Comparison of ENCODE assay signal across 11 mouse cellular contexts in genomic region chr1:90518584-90519265, GRCm38 (mm10).
DNase-seq lines count a peak whose midpoint lies in the region; ATAC-seq and TF ChIP-seq lines count a peak whose summit lies in the region.
"Had no signal": no experiment of that assay in that cellular context is flagged by ENCODE, and none has a peak within 500 bp of the region (broad histone marks: within the 10 kb centered on the region; RNA-seq: fewer than 3 reads in every experiment).

No protein-coding gene starts in this region.

- peak overlapping the region; percentile 56; the same call in 1 of the 2 replicates for H3K27ac ChIP-seq in heart, embryonic 10.5 days
- no peak overlapping the region for H3K27ac ChIP-seq in heart, embryonic 11.5 days (ENCODE audit: low read depth, low read length)
- H3K27ac ChIP-seq in embryonic facial prominence, embryonic 13.5 days = peak overlapping the region; percentile 66
- peak overlapping the region; percentile 75; the same call in 1 of the 2 replicates for H3K27ac ChIP-seq in limb, embryonic 13.5 days
- no peak overlapping the region for H3K27ac ChIP-seq in forebrain, embryonic 15.5 days (replicated peaks)
- H3K27ac ChIP-seq: liver, embryonic 15.5 days had no signal

- no peaks in the 10 kb centered on the region for H3K36me3 ChIP-seq in heart, embryonic 10.5 days
- H3K36me3 ChIP-seq in heart, embryonic 11.5 days (ENCODE audit: control insufficient read depth, insufficient read depth, low read length) = no peaks in the 10 kb centered on the region
- H3K36me3 ChIP-seq in E14TG2a.4 (ENCODE audit: insufficient read depth, low read length) = no peaks in the 10 kb centered on the region
- no peaks in the 10 kb centered on the region for H3K36me3 ChIP-seq in embryonic facial prominence, embryonic 13.5 days
- H3K36me3 ChIP-seq in limb, embryonic 13.5 days = no peaks in the 10 kb centered on the region
- no peaks in the 10 kb centered on the region for H3K36me3 ChIP-seq in forebrain, embryonic 15.5 days
- H3K36me3 ChIP-seq: liver, embryonic 15.5 days had no signal

- no peak overlapping the region for H3K9ac ChIP-seq in heart, embryonic 11.5 days (ENCODE audit: low read depth, low read length)
- no peak overlapping the region for H3K9ac ChIP-seq in embryonic facial prominence, embryonic 13.5 days
- H3K9ac ChIP-seq in limb, embryonic 13.5 days = no peak overlapping the region
- no peak overlapping the region for H3K9ac ChIP-seq in forebrain, embryonic 15.5 days (replicated peaks)
- H3K9ac ChIP-seq: liver, embryonic 15.5 days had no signal

- no peak for TF ChIP-seq CTCF in E14TG2a.4 (conservative IDR thresholded peaks at IDR 0.05; ENCODE audit: low read length)

- H3K4me1 ChIP-seq in heart, embryonic 10.5 days = peaks cover 9% of the 10 kb centered on the region; the same call in 1 of the 2 replicates
- H3K4me1 ChIP-seq in heart, embryonic 11.5 days (ENCODE audit: control insufficient read depth, insufficient read depth, low read length) = no peaks in the 10 kb centered on the region
- H3K4me1 ChIP-seq in E14TG2a.4 (replicated peaks; ENCODE audit: low read depth, low read length) = peaks cover 53% of the 10 kb centered on the region
- H3K4me1 ChIP-seq in embryonic facial prominence, embryonic 13.5 days = peaks cover 51% of the 10 kb centered on the region
- H3K4me1 ChIP-seq in limb, embryonic 13.5 days = peaks cover 45% of the 10 kb centered on the region
- peaks cover 5% of the 10 kb centered on the region; the same call in 1 of the 2 replicates for H3K4me1 ChIP-seq in forebrain, embryonic 15.5 days
- H3K4me1 ChIP-seq: liver, embryonic 15.5 days had no signal

- no peak overlapping the region for H3K4me3 ChIP-seq in heart, embryonic 10.5 days
- no peak overlapping the region for H3K4me3 ChIP-seq in heart, embryonic 11.5 days (ENCODE audit: low read depth, low read length)
- H3K4me3 ChIP-seq in E14TG2a.4 (replicated peaks; ENCODE audit: low read length) = peak overlapping the region; percentile 48
- H3K4me3 ChIP-seq in embryonic facial prominence, embryonic 13.5 days = no peak overlapping the region
- H3K4me3 ChIP-seq in limb, embryonic 13.5 days = no peak overlapping the region
- H3K4me3 ChIP-seq in forebrain, embryonic 15.5 days = no peak overlapping the region
- H3K4me3 ChIP-seq: liver, embryonic 15.5 days had no signal

- H3K27me3 ChIP-seq in heart, embryonic 10.5 days (ENCODE audit: insufficient read depth, poor library complexity, severe bottlenecking) = peaks cover 11% of the 10 kb centered on the region; the same call in 1 of the 2 replicates
- no peaks in the 10 kb centered on the region for H3K27me3 ChIP-seq in heart, embryonic 11.5 days (ENCODE audit: control insufficient read depth, insufficient read depth, low read length)
- H3K27me3 ChIP-seq in E14TG2a.4 (ENCODE audit: insufficient read depth, low read length) = peaks cover 5% of the 10 kb centered on the region; the same call in 1 of the 2 replicates
- no peaks in the 10 kb centered on the region for H3K27me3 ChIP-seq in embryonic facial prominence, embryonic 13.5 days
- H3K27me3 ChIP-seq in limb, embryonic 13.5 days = no peaks in the 10 kb centered on the region
- no peaks in the 10 kb centered on the region for H3K27me3 ChIP-seq in forebrain, embryonic 15.5 days
- H3K27me3 ChIP-seq: liver, embryonic 15.5 days had no signal

- H3K4me2 ChIP-seq in heart, embryonic 11.5 days = no peak overlapping the region
- no peak overlapping the region for H3K4me2 ChIP-seq in embryonic facial prominence, embryonic 13.5 days
- no peak overlapping the region for H3K4me2 ChIP-seq in limb, embryonic 13.5 days (replicated peaks)
- H3K4me2 ChIP-seq in forebrain, embryonic 15.5 days (replicated peaks) = no peak overlapping the region
- H3K4me2 ChIP-seq: liver, embryonic 15.5 days had no signal

- ATAC-seq in heart, embryonic 11.5 days (replicated peaks; ENCODE audit: insufficient number of reproducible peaks, low FRiP score, low TSS enrichment) = no peak
- ATAC-seq in embryonic facial prominence, embryonic 13.5 days (ENCODE audit: insufficient number of reproducible peaks, insufficient read depth, low FRiP score, low TSS enrichment, low read depth) = no peak
- 0 out of 2 replicates have a peak, but pooled peaks have one; percentile 51 for ATAC-seq in limb, embryonic 13.5 days (ENCODE audit: low FRiP score, low read depth)
- ATAC-seq in forebrain, embryonic 15.5 days (replicated peaks) = no peak

- no peaks in the 10 kb centered on the region for H3K9me3 ChIP-seq in heart, embryonic 10.5 days
- no peaks in the 10 kb centered on the region for H3K9me3 ChIP-seq in heart, embryonic 11.5 days (replicated peaks; ENCODE audit: control insufficient read depth, low read length)
- no peaks in the 10 kb centered on the region for H3K9me3 ChIP-seq in E14TG2a.4 (ENCODE audit: low read length)
- no peaks in the 10 kb centered on the region for H3K9me3 ChIP-seq in embryonic facial prominence, embryonic 13.5 days
- H3K9me3 ChIP-seq in limb, embryonic 13.5 days = no peaks in the 10 kb centered on the region
- H3K9me3 ChIP-seq in forebrain, embryonic 15.5 days = no peaks in the 10 kb centered on the region
- H3K9me3 ChIP-seq: liver, embryonic 15.5 days had no signal

- DNase-seq in heart, embryonic 10.5 days (ENCODE audit: low spot score) = no peak
- DNase-seq in adrenal gland, adult (ENCODE audit: inconsistent age in 2 of 2, low spot score in 1 of 2) = no peak
- DNase-seq in layer of hippocampus, adult 8-10 months (ENCODE audit: low spot score in 2 of 2) = no peak
- DNase-seq: cerebellum, postnatal 14 days; gastrocnemius, postnatal 14 days had no signal

- 60% methylated on average over 9 of the region's 9 CpGs for WGBS in heart, embryonic 10.5 days
- 60% methylated on average over 9 of the region's 9 CpGs for WGBS in heart, embryonic 11.5 days (ENCODE audit: insufficient replicate concordance)
- WGBS in embryonic facial prominence, embryonic 13.5 days = 76% methylated on average over 9 of the region's 9 CpGs
- 53% methylated on average over 9 of the region's 9 CpGs for WGBS in limb, embryonic 13.5 days
- 39% methylated on average over 9 of the region's 9 CpGs for WGBS in forebrain, embryonic 15.5 days

Comparison
In these comparisons a context has a peak if more than half of its experiments do, and no peak if none do; other contexts are left out.
1. H3K27ac ChIP-seq: peak in heart, embryonic 10.5 days (single experiment), embryonic facial prominence, embryonic 13.5 days (single experiment) and limb, embryonic 13.5 days (single experiment); none in heart, embryonic 11.5 days (single experiment) and forebrain, embryonic 15.5 days (single experiment).